Mouse (Mus musculus): ENCODE data around the gene Fhl3. TPM values are rescaled to one million over a fixed set of nuclear protein-coding genes. Genes with fewer than 3 reads are reported as not detected.
A peak's percentile ranks its signal among the peaks of the same experiment; 100 is the strongest.

Fhl3 gene
- total RNA-seq, 1 experiment, result 13.7 TPM

DNA sequence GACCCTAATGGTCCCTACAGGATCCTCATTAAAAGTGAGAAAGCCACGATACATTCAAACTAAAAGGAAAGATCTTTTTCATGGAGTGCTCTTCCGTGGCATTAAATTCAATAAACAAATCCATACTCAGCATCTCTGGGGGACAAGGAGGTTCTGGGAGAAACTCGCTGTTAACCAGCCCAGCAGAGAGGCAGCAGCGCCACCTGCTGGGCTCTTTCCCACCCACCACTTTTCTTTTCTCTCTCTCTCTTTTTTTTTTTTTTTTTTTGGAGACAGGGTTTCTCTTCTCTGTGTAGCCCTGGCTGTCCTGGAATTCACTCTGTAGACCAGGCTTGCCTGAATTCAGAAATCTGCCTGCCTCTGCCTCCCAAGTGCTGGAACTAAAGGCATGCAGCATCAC lies 25.5 kb upstream of the Fhl3 start:
- H3K4me1 ChIP-seq (ENCODE audit: control insufficient read depth in 2 of 2, insufficient read depth in 2 of 2, low read length in 2 of 2, poor library complexity in 1 of 2), result peaks cover 0 to 15% of the 10 kb centered on the region in 2 experiments; a peak in 2 of 4 replicates
- peak; percentile 60 for DNase-seq (ENCODE audit: low read depth, low spot score)
- H3K27ac ChIP-seq (ENCODE audit: insufficient read depth, low read depth, low read length, poor library complexity, severe bottlenecking), result no peak overlapping the region
- no peak overlapping the region for H3K4me3 ChIP-seq (ENCODE audit: insufficient read depth in 1 of 2, low read depth in 1 of 2, low read length in 2 of 2, poor library complexity in 1 of 2, severe bottlenecking in 1 of 2)
- H3K9me3 ChIP-seq (ENCODE audit: control insufficient read depth, insufficient read depth, low read depth, low read length), result no peaks in the 10 kb centered on the region
- H3K36me3 ChIP-seq (ENCODE audit: control insufficient read depth, insufficient read depth, low read length, poor library complexity, severe bottlenecking), result peaks cover 9% of the 10 kb centered on the region; the same call in 1 of the 2 replicates
- in situ Hi-C loops (cut with MboI; ENCODE audit: low sequenced_read_pairs in 2 of 2, unreplicated experiment in 2 of 2), result loop anchor here in 1 of 2 experiments (25.0 kb wide), 1 partner anchor 738 kb away; no protein-coding TSS in a partner anchor
- TF ChIP-seq CHD2 (IDR thresholded peaks at IDR 0.05; ENCODE audit: low read depth, low read length) (no peak), ZC3H11A (IDR thresholded peaks at IDR 0.05; ENCODE audit: borderline replicate concordance, low read depth, low read length) (peak; percentile 94), ZNF384 (IDR thresholded peaks at IDR 0.05; ENCODE audit: low read depth, low read length) (peak; percentile 99), HCFC1 (IDR thresholded peaks at IDR 0.05; ENCODE audit: borderline replicate concordance, insufficient read depth, low read length) (no peak), MAFK (IDR thresholded peaks at IDR 0.05; ENCODE audit: insufficient read depth, low read depth, low read length) (0 out of 2 replicates have a peak, but pooled peaks have one; percentile 55)
- H3K9ac ChIP-seq (ENCODE audit: insufficient read depth, low read depth, low read length, poor library complexity, severe bottlenecking), result no peak overlapping the region

DNA sequence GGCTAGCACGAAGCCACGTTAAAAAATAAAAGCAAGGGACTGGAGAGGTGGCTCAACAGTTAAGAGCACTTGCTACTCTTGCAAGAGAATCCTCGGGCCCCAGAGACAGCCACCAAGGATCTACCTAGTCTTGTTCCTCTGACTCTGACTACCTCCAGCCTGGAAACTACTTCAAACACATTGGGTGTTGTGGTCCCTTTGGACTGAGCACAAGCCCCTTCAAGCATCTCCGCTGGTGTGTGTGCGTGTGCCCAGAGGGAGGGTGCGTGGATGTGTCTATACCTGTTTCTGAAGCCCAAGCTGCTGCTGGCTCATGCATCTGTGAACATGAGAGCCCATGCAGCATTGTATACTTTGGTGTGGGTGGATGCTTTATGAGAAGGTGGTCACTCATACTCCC lies 24.5 kb upstream of the Fhl3 start:
- Histone ChIP-seq H3K9me3 (ENCODE audit: control insufficient read depth, insufficient read depth, low read depth, low read length) (no peaks in the 10 kb centered on the region), H3K4me1 (ENCODE audit: control insufficient read depth in 2 of 2, insufficient read depth in 2 of 2, low read length in 2 of 2, poor library complexity in 1 of 2) (peaks cover 0 to 15% of the 10 kb centered on the region in 2 experiments; a peak in 2 of 4 replicates), H3K9ac (ENCODE audit: insufficient read depth, low read depth, low read length, poor library complexity, severe bottlenecking) (no peak overlapping the region), H3K27ac (ENCODE audit: insufficient read depth, low read depth, low read length, poor library complexity, severe bottlenecking) (no peak overlapping the region), H3K36me3 (ENCODE audit: control insufficient read depth, insufficient read depth, low read length, poor library complexity, severe bottlenecking) (peaks cover 15% of the 10 kb centered on the region), H3K4me3 (ENCODE audit: insufficient read depth in 1 of 2, low read depth in 1 of 2, low read length in 2 of 2, poor library complexity in 1 of 2, severe bottlenecking in 1 of 2) (no peak overlapping the region)
- in situ Hi-C loops (cut with MboI; ENCODE audit: low sequenced_read_pairs in 2 of 2, unreplicated experiment in 2 of 2), result loop anchor here in 1 of 2 experiments (25.0 kb wide), 1 partner anchor 739 kb away; no protein-coding TSS in a partner anchor
- DNase-seq (ENCODE audit: low read depth, low spot score), result no peak
- TF ChIP-seq CHD2 (IDR thresholded peaks at IDR 0.05; ENCODE audit: low read depth, low read length) (no peak), ZC3H11A (IDR thresholded peaks at IDR 0.05; ENCODE audit: borderline replicate concordance, low read depth, low read length) (no peak), HCFC1 (IDR thresholded peaks at IDR 0.05; ENCODE audit: borderline replicate concordance, insufficient read depth, low read length) (no peak), MAFK (IDR thresholded peaks at IDR 0.05; ENCODE audit: insufficient read depth, low read depth, low read length) (no peak), ZNF384 (IDR thresholded peaks at IDR 0.05; ENCODE audit: low read depth, low read length) (no peak)

DNA sequence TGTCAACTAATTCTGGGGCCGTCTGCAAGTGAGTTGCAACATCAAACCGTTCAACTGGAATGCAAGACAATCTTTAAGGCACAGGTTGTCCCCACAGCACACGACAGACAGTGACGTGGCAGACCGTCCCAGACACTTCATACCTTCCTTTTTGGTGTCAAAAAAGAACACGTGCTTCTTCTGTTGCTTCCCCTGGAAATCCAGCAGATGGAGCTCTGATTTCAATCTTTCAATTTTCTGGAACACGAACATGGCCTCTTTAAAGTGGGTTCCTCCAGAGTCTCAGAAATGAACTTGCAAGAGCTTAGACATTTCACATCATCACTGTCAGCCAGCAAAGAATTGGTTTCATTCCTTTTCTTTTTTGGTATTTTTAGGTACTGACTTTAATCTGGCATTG lies 18.2 kb upstream of the Fhl3 start:
- in situ Hi-C loops (cut with MboI; ENCODE audit: low sequenced_read_pairs in 2 of 2, unreplicated experiment in 2 of 2), result loop anchor here in 1 of 2 experiments (25.0 kb wide), 1 partner anchor 745 kb away; no protein-coding TSS in a partner anchor
- Histone ChIP-seq H3K9ac (ENCODE audit: insufficient read depth, low read depth, low read length, poor library complexity, severe bottlenecking) (no peak overlapping the region), H3K36me3 (ENCODE audit: control insufficient read depth, insufficient read depth, low read length, poor library complexity, severe bottlenecking) (peaks cover 32% of the 10 kb centered on the region), H3K27ac (ENCODE audit: insufficient read depth, low read depth, low read length, poor library complexity, severe bottlenecking) (no peak overlapping the region), H3K4me1 (ENCODE audit: control insufficient read depth in 2 of 2, insufficient read depth in 2 of 2, low read length in 2 of 2, poor library complexity in 1 of 2) (peaks cover 0 to 1% of the 10 kb centered on the region in 2 experiments; a peak in 1 of 4 replicates), H3K9me3 (ENCODE audit: control insufficient read depth, insufficient read depth, low read depth, low read length) (no peaks in the 10 kb centered on the region), H3K4me3 (ENCODE audit: insufficient read depth in 1 of 2, low read depth in 1 of 2, low read length in 2 of 2, poor library complexity in 1 of 2, severe bottlenecking in 1 of 2) (no peak overlapping the region)
- TF ChIP-seq ZNF384 (IDR thresholded peaks at IDR 0.05; ENCODE audit: low read depth, low read length), result no peak
- TF ChIP-seq HCFC1 (IDR thresholded peaks at IDR 0.05; ENCODE audit: borderline replicate concordance, insufficient read depth, low read length), result no peak
- TF ChIP-seq MAFK (IDR thresholded peaks at IDR 0.05; ENCODE audit: insufficient read depth, low read depth, low read length), result no peak
- no peak for TF ChIP-seq CHD2 (IDR thresholded peaks at IDR 0.05; ENCODE audit: low read depth, low read length)
- TF ChIP-seq ZC3H11A (IDR thresholded peaks at IDR 0.05; ENCODE audit: borderline replicate concordance, low read depth, low read length), result no peak
- no peak for DNase-seq (ENCODE audit: low read depth, low spot score)

- no peaks in the 10 kb centered on the region for H3K9me3 ChIP-seq (ENCODE audit: control insufficient read depth, insufficient read depth, low read depth, low read length)
- H3K4me3 ChIP-seq (ENCODE audit: insufficient read depth in 1 of 2, low read depth in 1 of 2, low read length in 2 of 2, poor library complexity in 1 of 2, severe bottlenecking in 1 of 2), result no peak overlapping the region
- peaks cover 30% of the 10 kb centered on the region for H3K36me3 ChIP-seq (ENCODE audit: control insufficient read depth, insufficient read depth, low read length, poor library complexity, severe bottlenecking)
- no peak for TF ChIP-seq HCFC1 (IDR thresholded peaks at IDR 0.05; ENCODE audit: borderline replicate concordance, insufficient read depth, low read length)
- no peak for TF ChIP-seq ZNF384 (IDR thresholded peaks at IDR 0.05; ENCODE audit: low read depth, low read length)
- no peak for TF ChIP-seq CHD2 (IDR thresholded peaks at IDR 0.05; ENCODE audit: low read depth, low read length)
- TF ChIP-seq MAFK (IDR thresholded peaks at IDR 0.05; ENCODE audit: insufficient read depth, low read depth, low read length), result no peak
- no peak for TF ChIP-seq ZC3H11A (IDR thresholded peaks at IDR 0.05; ENCODE audit: borderline replicate concordance, low read depth, low read length)
- no peak overlapping the region for H3K27ac ChIP-seq (ENCODE audit: insufficient read depth, low read depth, low read length, poor library complexity, severe bottlenecking)
- in situ Hi-C loops (cut with MboI; ENCODE audit: low sequenced_read_pairs in 2 of 2, unreplicated experiment in 2 of 2), result loop anchor here in 1 of 2 experiments (25.0 kb wide), 1 partner anchor 746 kb away; no protein-coding TSS in a partner anchor
- H3K4me1 ChIP-seq (ENCODE audit: control insufficient read depth in 2 of 2, insufficient read depth in 2 of 2, low read length in 2 of 2, poor library complexity in 1 of 2), result peaks cover 0 to 2% of the 10 kb centered on the region in 2 experiments; a peak in 1 of 4 replicates
- no peak for DNase-seq (ENCODE audit: low read depth, low spot score)
- H3K9ac ChIP-seq (ENCODE audit: insufficient read depth, low read depth, low read length, poor library complexity, severe bottlenecking), result no peak overlapping the region
These were observed 17.0 kb upstream of the Fhl3 start for GRCm38 (mm10) chr4:124683474-124683873.
